Mouse (Mus musculus): ENCODE results near the gene Rabl2.

The Rabl2 gene

GRCm38 (mm10) chr15:89551733-89552132 is 40.0 kb downstream of the Rabl2 start:
- no peak for DNase-seq (ENCODE audit: extremely low read depth, insufficient read length, low spot score)

GRCm38 (mm10) chr15:89550506-89550905 is 41.2 kb downstream of the Rabl2 start:
- DNase-seq (ENCODE audit: extremely low read depth, insufficient read length, low spot score) = no peak

- DNase-seq (ENCODE audit: extremely low read depth, insufficient read length, low spot score) = no peak
Observed at GRCm38 (mm10) chr15:89548837-89549236, 42.9 kb downstream of the Rabl2 start.

- no peak for DNase-seq (ENCODE audit: extremely low read depth, insufficient read length, low spot score)
Observed at GRCm38 (mm10) chr15:89547824-89548601, 43.7 kb downstream of the Rabl2 start.

GRCm38 (mm10) chr15:89547321-89547720 is 44.4 kb downstream of the Rabl2 start:
- no peak for DNase-seq (ENCODE audit: extremely low read depth, insufficient read length, low spot score)

- DNase-seq (ENCODE audit: extremely low read depth, insufficient read length, low spot score) = no peak
Observed at GRCm38 (mm10) chr15:89544171-89544570, 47.6 kb downstream of the Rabl2 start.

- no peak for DNase-seq (ENCODE audit: extremely low read depth, insufficient read length, low spot score)
Observed at GRCm38 (mm10) chr15:89533843-89534207, 57.9 kb downstream of the Rabl2 start.

- DNase-seq (ENCODE audit: extremely low read depth, insufficient read length, low spot score) = no peak
Observed at GRCm38 (mm10) chr15:89532924-89533842, 58.5 kb downstream of the Rabl2 start.
